Mouse (Mus musculus): Measurements from ENCODE around the gene Arcn1.

DNA sequence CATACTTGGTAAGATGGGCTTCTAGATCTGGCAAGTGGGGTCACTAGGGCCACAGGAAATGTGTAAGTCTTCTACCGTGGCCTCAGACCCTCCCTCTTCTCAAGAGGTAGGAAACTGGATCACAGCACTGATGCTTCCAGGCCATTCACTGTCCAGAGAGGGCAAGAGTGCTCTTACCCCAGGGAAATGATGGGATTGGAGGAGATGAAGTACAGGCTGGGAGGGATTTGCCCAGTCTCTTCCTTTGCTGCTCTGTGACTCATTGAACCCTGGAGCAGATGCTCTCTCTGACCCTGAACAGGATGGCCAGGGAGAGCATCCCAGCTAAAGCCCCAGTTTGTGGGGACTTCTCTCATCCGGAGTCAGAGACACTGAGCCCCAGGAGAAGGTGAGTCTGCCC, 43.0 kb downstream of the Arcn1 start:
- TF ChIP-seq CTCF (IDR thresholded peaks at IDR 0.05; ENCODE audit: low read depth, low read length) (no peak), POLR2A (IDR thresholded peaks at IDR 0.05; ENCODE audit: extremely low read depth, insufficient read depth, low read length) (no peak)
